Mouse (Mus musculus) left cerebral cortex, adult 18-20 months (tissue): Measurements from ENCODE around the gene Cd55b. TPM values are rescaled to one million over a fixed set of nuclear protein-coding genes. Genes with fewer than 3 reads are reported as not detected.
"Not testable (repeated sequence)": the region's sequence is repeated elsewhere in the genome, so short reads cannot be mapped to it uniquely, and the experiment has no call there.

ENCODE experiments used
- DNase-seq, 2 experiments: peaks; one replicate each; pipeline ENCODE4 v3.0.0; 2021 to 2022; ENCODE audit warnings: low spot score in 2 of 2, mixed read lengths in 1 of 2
- long read RNA-seq, 2 experiments: library from polyadenylated mRNA; stranded (forward); transcript quantifications; one replicate each; pipeline ENCODE4 v2.0.0; 2021
- total RNA-seq, 2 experiments: library from RNA; stranded (reverse); gene quantifications; 2 replicates each; pipeline ENCODE4 v1.2.3; 2021

Gene Cd55b
- not detected for total RNA-seq
- long read RNA-seq, experiment 1: 0 reads
- long read RNA-seq, experiment 2: 0 reads

GRCm38 (mm10) chr1:130422664-130423111 is at the start of gene Cd55b:
Gene Cd55b, minus strand, starts transcription at chr1:130423009.
- no peak for DNase-seq

GRCm38 (mm10) chr1:130470074-130470473 is 47.3 kb upstream of the Cd55b start:
- DNase-seq: no peak

- no peak for DNase-seq
These were observed 44.6 kb upstream of the Cd55b start for GRCm38 (mm10) chr1:130467453-130467852.

GRCm38 (mm10) chr1:130464173-130464572 is 41.4 kb upstream of the Cd55b start:
- DNase-seq: no peak

GRCm38 (mm10) chr1:130462867-130463266 is 40.1 kb upstream of the Cd55b start:
- DNase-seq: peak in 1 of 2 experiments; percentile 19

- peak; percentile 76 to 88 for DNase-seq
These were observed 39.5 kb upstream of the Cd55b start, which contains the start of gene Cd55 for GRCm38 (mm10) chr1:130462084-130462861. Gene Cd55, minus strand, starts transcription at chr1:130462744.

- DNase-seq: no peak
These were observed 32.3 kb upstream of the Cd55b start for GRCm38 (mm10) chr1:130455111-130455510.

GRCm38 (mm10) chr1:130442930-130443329 is 20.1 kb upstream of the Cd55b start:
- not testable (repeated sequence) for DNase-seq

GRCm38 (mm10) chr1:130430920-130431319 is 8.1 kb upstream of the Cd55b start:
- no peak for DNase-seq

GRCm38 (mm10) chr1:130428667-130429066 is 5.9 kb upstream of the Cd55b start:
- not testable (repeated sequence) for DNase-seq

- not testable (repeated sequence) for DNase-seq
These were observed 4.5 kb upstream of the Cd55b start for GRCm38 (mm10) chr1:130427175-130427853.

- DNase-seq: not testable (repeated sequence)
These were observed 776 bp downstream of the Cd55b start for GRCm38 (mm10) chr1:130422033-130422432.

- DNase-seq: not testable (repeated sequence)
These were observed 25.7 kb downstream of the Cd55b start for GRCm38 (mm10) chr1:130397109-130397508.

GRCm38 (mm10) chr1:130387282-130387681 is 35.5 kb downstream of the Cd55b start:
- DNase-seq: not testable (repeated sequence)

GRCm38 (mm10) chr1:130377726-130378429 is 44.9 kb downstream of the Cd55b start:
- no peak for DNase-seq

GRCm38 (mm10) chr1:130374173-130374785 is 48.5 kb downstream of the Cd55b start:
- no peak for DNase-seq

- DNase-seq: no peak
These were observed 49.3 kb downstream of the Cd55b start for GRCm38 (mm10) chr1:130373398-130374083.

GRCm38 (mm10) chr1:130371895-130372528 is 50.8 kb downstream of the Cd55b start:
- DNase-seq: peak; percentile 43 to 53

GRCm38 (mm10) chr1:130371291-130371690 is 51.5 kb downstream of the Cd55b start:
- DNase-seq: no peak

GRCm38 (mm10) chr1:130350077-130350635 is 72.7 kb downstream of the Cd55b start:
- DNase-seq: peak in 1 of 2 experiments; percentile 18
